Mouse (Mus musculus): ENCODE results near the gene Rhot2.

DNA sequence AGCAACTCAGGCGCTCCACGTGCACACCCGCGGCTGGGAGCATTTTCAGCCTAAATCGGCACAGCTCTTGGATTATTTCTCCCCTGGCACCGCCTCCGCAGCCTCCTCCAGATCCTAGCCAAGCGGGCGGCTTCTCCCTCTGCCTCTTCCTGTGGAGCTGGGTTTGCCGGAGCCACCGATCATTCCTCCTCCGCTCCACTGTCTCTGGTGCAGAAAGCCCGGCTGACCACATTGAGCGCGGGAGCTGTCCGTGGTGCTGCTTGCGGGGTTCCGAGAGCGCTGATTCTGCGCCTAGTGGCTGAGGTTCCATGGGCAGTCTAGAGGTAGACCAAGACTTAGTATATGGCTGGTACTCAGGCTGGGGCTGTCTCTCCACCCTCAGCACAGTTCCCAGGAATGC lies 31.2 kb downstream of the Rhot2 start:
- TF ChIP-seq CTCF (IDR thresholded peaks at IDR 0.05; ENCODE audit: control insufficient read depth, insufficient read depth, insufficient read length) (no peak), MAX (IDR thresholded peaks at IDR 0.05) (peak; percentile 68), USF1 (IDR thresholded peaks at IDR 0.05; ENCODE audit: low read depth) (no peak), MYOG (IDR thresholded peaks at IDR 0.05; ENCODE audit: control insufficient read depth, extremely low read depth, insufficient read length) (no peak), MYOD1 (IDR thresholded peaks at IDR 0.05; ENCODE audit: control insufficient read depth, insufficient read length, low read depth) (no peak), FOSL1 (IDR thresholded peaks at IDR 0.05; ENCODE audit: insufficient read depth, low read length, poor library complexity, severe bottlenecking) (no peak), CEBPB (IDR thresholded peaks at IDR 0.05; ENCODE audit: low read depth) (no peak)
